Mouse (Mus musculus) left cerebral cortex, postnatal 4 days (tissue): ENCODE data around the gene 4930548H24Rik. TPM values are rescaled to one million over a fixed set of nuclear protein-coding genes. Genes with fewer than 3 reads are reported as not detected.

Experiments
- DNase-seq: peaks from one replicate; pipeline ENCODE4 v3.0.0-alpha.2; 2022
- intact Hi-C: fragments of 180-260 bp; cut with DNase I; formaldehyde crosslinking; loops from one replicate; pipeline ENCODE4 v1.15.1; 2025
- total RNA-seq, 2 experiments: library from RNA; stranded (reverse); gene quantifications; 2 replicates each; pipeline ENCODE4 v1.2.3; 2021

4930548H24Rik gene
- total RNA-seq, 2 experiments from 2014 or later = 0.54 TPM

DNA sequence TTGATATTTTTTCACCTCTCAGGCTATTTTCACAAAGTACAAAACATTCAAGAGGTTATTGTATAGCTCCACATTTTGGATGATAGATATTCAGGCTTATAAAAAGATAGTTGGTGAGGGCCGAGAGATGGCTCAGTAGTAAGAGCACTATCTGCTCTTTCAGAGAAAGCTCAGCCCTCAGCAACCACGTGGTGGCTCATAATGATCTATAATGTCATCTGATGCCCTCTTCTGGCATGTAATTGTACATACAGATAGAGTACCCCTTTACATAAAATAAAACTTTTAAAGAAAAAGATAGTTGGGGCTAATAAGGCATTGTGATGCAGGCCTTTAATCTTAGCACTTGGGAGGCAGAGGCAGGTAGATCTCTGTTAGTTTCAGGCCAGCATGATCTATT is 43.0 kb downstream of the 4930548H24Rik start:
- no peak for DNase-seq
- intact Hi-C loops = no loop called here

- DNase-seq = no peak
- intact Hi-C loops = no loop called here
Observed at GRCm38 (mm10) chr5:31535228-31535627, 49.7 kb downstream of the 4930548H24Rik start.

Other genes with a start within 250 kb of the 4930548H24Rik start
- 10 to 100 TPM; 91.8 to 94.3 TPM for gene Nrbp1, start 244.9 kb upstream of the 4930548H24Rik start, total RNA-seq
- gene Gm9970, start 244.5 kb upstream of the 4930548H24Rik start, total RNA-seq = not detected
- 1 to 10 TPM; 2.2 to 3.1 TPM for gene Krtcap3, start 234.0 kb upstream of the 4930548H24Rik start, total RNA-seq
- gene Ift172, start 194.6 kb upstream of the 4930548H24Rik start, total RNA-seq = 10 to 100 TPM; 65.9 to 69.3 TPM
- gene Fndc4, start 189.7 kb upstream of the 4930548H24Rik start, total RNA-seq = 100 to 1,000 TPM; 170 to 172 TPM
- gene Gckr, start 188.3 kb upstream of the 4930548H24Rik start, total RNA-seq = under 1 TPM in 1 of 2 experiments, not detected in 1; 0.52 TPM
- gene Zfp512, start 33.3 kb upstream of the 4930548H24Rik start, total RNA-seq = 10 to 100 TPM; 92.5 to 93.8 TPM
- gene Gpn1, start 9.0 kb downstream of the 4930548H24Rik start, total RNA-seq = 10 to 100 TPM; 42.2 to 44.3 TPM
- gene Slc4a1ap, start 41.3 kb downstream of the 4930548H24Rik start, total RNA-seq = 10 to 100 TPM; 41.5 to 48.7 TPM
- 10 to 100 TPM; 17.6 to 17.9 TPM for gene Supt7l, start 42.1 kb downstream of the 4930548H24Rik start, total RNA-seq
- gene Mrpl33, start 111.2 kb downstream of the 4930548H24Rik start, total RNA-seq = 100 to 1,000 TPM; 116 to 121 TPM
- 1 to 10 TPM; 1.4 to 2.0 TPM for gene Rbks, start 211.9 kb downstream of the 4930548H24Rik start, total RNA-seq
- gene Babam2, start 211.9 kb downstream of the 4930548H24Rik start, total RNA-seq = 10 to 100 TPM; 38.1 to 39.1 TPM